Mouse (Mus musculus): ENCODE measurements around the gene BC034090.
"Not testable (repeated sequence)": the region's sequence is repeated elsewhere in the genome, so short reads cannot be mapped to it uniquely, and the experiment has no call there.

BC034090 gene

DNA sequence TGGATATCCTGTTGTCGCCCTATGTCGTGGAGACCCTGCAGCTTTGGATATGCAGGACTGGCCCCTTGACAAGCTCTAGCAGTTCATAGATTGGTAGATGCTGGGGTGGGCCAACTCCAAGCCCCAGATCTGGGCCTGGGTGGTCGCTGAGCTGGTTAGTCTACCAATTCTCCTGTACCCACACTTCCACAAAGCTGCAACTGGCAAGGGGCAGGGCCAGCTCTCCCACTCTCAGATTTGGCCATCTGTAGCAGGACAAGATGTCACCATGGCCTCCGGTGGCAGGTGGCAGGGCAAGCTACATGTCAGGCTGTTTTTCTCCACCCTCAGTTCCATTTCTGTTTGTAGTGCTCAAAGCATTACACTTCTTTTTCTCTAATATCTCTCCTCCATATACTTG is 55.6 kb downstream of the BC034090 start:
- no peak for DNase-seq

DNA sequence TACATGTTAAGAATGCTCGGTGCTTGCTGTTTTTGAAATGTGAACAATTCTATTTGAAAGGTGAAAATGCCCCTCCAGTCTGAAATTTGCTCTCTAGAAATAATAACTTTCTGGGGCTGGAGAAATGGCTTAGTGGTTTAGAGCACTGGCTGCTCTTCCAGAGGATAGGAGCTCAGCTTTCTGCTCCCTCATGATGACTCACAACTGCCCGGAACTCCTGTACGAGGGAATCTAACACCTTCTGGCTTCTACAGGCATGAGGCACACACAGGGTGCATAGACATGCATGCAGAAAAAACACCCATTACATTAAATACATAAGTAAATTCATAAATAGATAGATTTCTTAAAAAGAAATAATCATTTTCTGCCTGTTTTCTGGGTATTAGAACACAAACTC is 60.1 kb downstream of the BC034090 start:
- no peak for DNase-seq

DNA sequence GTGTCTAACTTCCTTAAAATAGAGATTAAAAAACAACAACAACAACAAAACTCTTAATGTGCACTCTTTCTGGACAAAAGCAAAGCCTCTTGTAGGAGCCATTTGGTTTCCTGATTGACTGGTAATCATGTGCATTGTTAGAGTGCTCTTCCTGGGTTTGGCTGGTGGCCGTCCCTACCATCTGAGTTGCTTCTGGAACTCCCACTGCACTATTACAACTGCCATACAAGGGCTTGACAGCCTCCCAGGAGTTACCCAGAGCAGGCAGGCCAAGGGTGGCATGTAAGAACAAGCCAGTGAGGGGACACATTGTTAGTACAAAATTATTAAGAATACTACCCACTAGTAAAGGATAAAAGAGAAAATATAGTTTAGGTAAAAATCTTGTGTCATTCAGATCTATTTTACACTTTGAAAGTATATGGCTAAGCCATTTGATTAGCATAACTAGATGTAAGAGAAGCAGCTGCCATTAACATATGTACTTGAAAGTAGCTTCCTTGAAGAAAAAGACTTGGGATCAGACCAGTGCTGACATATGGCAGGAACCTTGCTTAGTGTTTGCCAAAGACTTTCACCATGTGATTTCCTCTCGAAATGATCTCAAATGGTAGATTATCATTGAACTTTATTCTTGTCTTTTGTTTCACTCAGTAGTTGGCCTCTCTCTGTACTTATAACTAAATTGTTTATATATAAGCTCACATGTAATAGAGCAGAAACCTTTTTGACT is 65.9 kb downstream of the BC034090 start:
- no peak for DNase-seq

DNA sequence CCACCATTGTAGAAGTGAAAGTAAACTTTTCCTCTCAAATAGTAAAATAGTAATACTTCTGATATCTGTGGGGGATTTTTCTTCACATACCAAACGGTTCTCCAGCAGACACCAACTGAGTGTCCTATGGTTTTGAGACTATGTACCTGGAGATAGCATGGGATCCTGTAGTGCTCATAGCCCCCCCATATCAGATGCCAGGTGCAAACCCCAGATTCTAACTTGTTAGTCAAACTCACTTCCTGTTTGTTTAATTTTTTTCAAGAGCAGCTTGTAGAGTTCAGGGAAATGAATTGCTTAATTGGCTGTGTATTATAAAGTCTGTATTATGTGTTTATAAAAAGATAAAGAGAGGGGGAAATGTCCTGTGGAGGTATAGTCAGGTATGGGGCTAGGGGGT is 69.8 kb downstream of the BC034090 start:
- DNase-seq, result no peak

DNA sequence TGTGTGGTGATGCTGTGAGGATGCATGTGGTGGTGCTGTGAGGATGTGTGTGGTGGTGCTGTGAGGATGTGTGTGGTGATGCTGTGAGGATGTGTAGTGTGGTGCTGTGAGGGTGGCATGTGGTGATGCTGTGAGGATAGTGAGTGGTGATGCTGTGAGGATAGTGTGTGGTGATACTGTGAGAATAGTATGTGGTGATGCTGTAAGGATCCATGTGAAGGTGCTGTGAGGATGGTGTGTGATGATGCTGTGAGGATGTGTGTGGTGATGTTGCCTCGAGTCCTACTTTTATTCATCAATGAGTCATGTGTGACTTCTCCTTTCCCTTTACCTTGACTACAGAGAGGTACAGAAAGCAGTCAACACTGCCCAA is 70.6 kb downstream of the BC034090 start:
- DNase-seq, result not testable (repeated sequence)

DNA sequence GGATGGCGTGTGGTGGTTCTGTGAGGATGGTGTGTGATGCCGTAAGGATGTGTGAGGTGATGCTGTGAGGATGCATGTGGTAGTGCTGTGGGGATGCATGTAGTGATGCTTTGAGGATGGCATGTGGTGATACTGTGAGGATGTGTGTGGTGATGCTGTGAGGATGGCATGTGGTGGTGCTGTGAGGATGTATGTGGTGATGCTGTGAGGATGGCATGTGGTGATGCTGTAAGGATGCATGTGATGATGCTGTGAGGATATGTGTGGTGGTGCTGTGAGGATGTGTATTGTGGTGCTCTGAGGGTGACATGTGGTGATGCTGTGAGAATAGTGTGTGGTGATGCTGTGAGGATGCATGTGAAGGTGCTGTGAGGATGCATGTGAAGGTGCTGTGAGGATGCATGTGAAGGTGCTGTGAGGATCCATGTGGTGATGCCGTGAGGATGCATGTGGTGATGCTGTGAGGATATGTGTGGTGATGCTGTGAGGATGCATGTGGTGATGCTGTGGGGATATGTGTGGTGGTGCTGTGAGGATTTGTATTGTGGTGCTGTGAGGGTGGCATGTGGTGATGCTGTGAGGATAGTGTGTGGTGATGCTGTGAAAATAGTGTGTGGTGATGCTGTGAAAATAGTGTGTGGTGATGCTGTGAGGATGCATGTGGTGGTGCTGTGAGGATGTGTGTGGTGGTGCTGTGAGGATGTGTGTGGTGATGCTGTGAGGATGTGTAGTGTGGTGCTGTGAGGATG is 71.2 kb downstream of the BC034090 start:
- no peak for DNase-seq

DNA sequence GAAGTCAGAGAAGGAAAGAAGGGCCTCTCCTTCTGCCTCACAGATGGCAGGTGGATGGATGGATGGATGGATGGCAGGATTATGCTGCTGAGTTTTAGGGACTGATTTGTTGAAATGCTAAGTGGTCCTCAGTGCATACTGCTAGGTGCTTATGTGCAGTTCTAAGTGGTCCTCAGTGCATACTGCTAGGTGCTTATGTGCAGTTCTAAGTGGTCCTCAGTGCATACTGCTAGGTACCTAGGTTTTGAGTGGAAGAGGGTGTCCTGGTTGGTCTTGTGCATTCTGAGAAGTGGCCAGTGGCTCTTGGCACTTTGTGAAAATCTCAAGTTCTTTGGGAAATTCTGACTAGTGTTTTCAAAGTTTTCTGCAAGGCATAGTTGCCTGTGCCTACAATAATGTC is 74.3 kb downstream of the BC034090 start:
- DNase-seq, result no peak

GRCm38 (mm10) chr1:155167453-155167852 is 76.8 kb downstream of the BC034090 start:
- DNase-seq, result no peak

All from kidney, postnatal 10 days (tissue).